8 mouse cellular contexts compared by ENCODE assay signal in genomic region chrX:167357415-167357814, GRCm38 (mm10). TPM values are rescaled to one million over a fixed set of nuclear protein-coding genes. Genes with fewer than 3 reads are reported as not detected.
DNase-seq lines count a peak whose midpoint lies in the region; ATAC-seq lines count a peak whose summit lies in the region.

No protein-coding gene starts in this region.

- H3K27me3 ChIP-seq in hindbrain, embryonic 10.5 days (ENCODE audit: insufficient read depth, poor library complexity, severe bottlenecking): peaks cover 66% of the 10 kb centered on the region

- H3K27ac ChIP-seq in hindbrain, embryonic 10.5 days: no peak overlapping the region

- peaks cover 5% of the 10 kb centered on the region; the same call in 1 of the 2 replicates for H3K36me3 ChIP-seq in hindbrain, embryonic 10.5 days

- peak; percentile 65 for ATAC-seq in CD4-positive, CD25-positive, alpha-beta regulatory T cell, adult 4 months

- DNase-seq in cerebellum, postnatal 14 days: peak; percentile 7 to 14
- DNase-seq in cerebellum, adult 9-11 months: no peak
- DNase-seq in layer of hippocampus, adult 9-10 months (ENCODE audit: low spot score): peak; percentile 17
- no peak for DNase-seq in layer of hippocampus, adult 9-11 months
- peak; percentile 12 for DNase-seq in lung, postnatal 14 days
- no peak for DNase-seq in hindbrain, embryonic 10.5 days (ENCODE audit: low spot score)
- DNase-seq in cerebellum, adult 11-12 months: no peak

- 81% methylated on average over 2 of the region's 2 CpGs for WGBS in hindbrain, embryonic 10.5 days

- no peak overlapping the region for H3K4me3 ChIP-seq in hindbrain, embryonic 10.5 days

- H3K4me1 ChIP-seq in hindbrain, embryonic 10.5 days (replicated peaks): no peaks in the 10 kb centered on the region

- no peaks in the 10 kb centered on the region for H3K9me3 ChIP-seq in hindbrain, embryonic 10.5 days

RNA-seq across cellular contexts. Expression of gene Prps2, which starts 25.1 kb away (rescaled TPM):
- polyA plus RNA-seq in CD4-positive, CD25-positive, alpha-beta regulatory T cell, adult 4 months (2017; shearing (Covaris generic)): 10 to 100 TPM; 65.9 to 78.1 TPM
- polyA plus RNA-seq in hindbrain, embryonic 10.5 days (2016; fragmentation: Nextera tagmentation; extraction: Ambion mirVana): 16.8 and 24.0 TPM in 2 replicates

RNA-seq across cellular contexts. Expression of gene Tlr7, which starts 27.1 kb away (rescaled TPM):
- 10 to 100 TPM in 1 of 2 experiments, 1 to 10 TPM in 1; 8.7 to 11.5 TPM for polyA plus RNA-seq in CD4-positive, CD25-positive, alpha-beta regulatory T cell, adult 4 months (2017; shearing (Covaris generic))
- polyA plus RNA-seq in hindbrain, embryonic 10.5 days (2016; fragmentation: Nextera tagmentation; extraction: Ambion mirVana): 0.24 and 0.47 TPM in 2 replicates

Comparison
In these comparisons a context has a peak if more than half of its experiments do, and no peak if none do; other contexts are left out.
1. DNase-seq: peak in cerebellum, postnatal 14 days (2 of 2), layer of hippocampus, adult 9-10 months (single experiment) and lung, postnatal 14 days (single experiment); none in cerebellum, adult 9-11 months (single experiment), layer of hippocampus, adult 9-11 months (single experiment), hindbrain, embryonic 10.5 days (single experiment) and cerebellum, adult 11-12 months (single experiment).